Mouse (Mus musculus) lung, postnatal 0 days (tissue): ENCODE measurements around the gene Invs. TPM values are rescaled to one million over a fixed set of nuclear protein-coding genes. Genes with fewer than 3 reads are reported as not detected.

Experiments
- ATAC-seq: fragments of 200-750 bp; cut with Nextera tagmentation; 2 replicates; pipeline ENCODE4 v1.8.0; 2017; ENCODE audit warnings: moderate library complexity
- DNase-seq: peaks from one replicate; pipeline ENCODE4 v3.0.0-alpha.2; 2016; ENCODE audit warnings: low spot score
- H3K27ac ChIP-seq: fragments of 300-500 bp; sonication (generic); 2 replicates; pipeline ENCODE4 v1.5.1; 2014; ENCODE audit warnings: antibody characterized with exemption, mild to moderate bottlenecking, low read length, mixed read lengths
- H3K27me3 ChIP-seq: fragments of 300-500 bp; sonication (generic); replicated peaks from 2 replicates; pipeline ENCODE4 v1.6.1; 2014; ENCODE audit warnings: low read length, mixed read lengths; ENCODE audit not compliant: insufficient read depth
- H3K36me3 ChIP-seq: fragments of 300-500 bp; sonication (generic); 2 replicates; pipeline ENCODE4 v1.6.1; 2014; ENCODE audit warnings: low read length, mixed read lengths; ENCODE audit not compliant: insufficient read depth
- H3K4me1 ChIP-seq: fragments of 300-500 bp; sonication (generic); 2 replicates; pipeline ENCODE4 v1.6.1; 2014; ENCODE audit warnings: antibody characterized with exemption, low read depth, low read length, mixed read lengths; ENCODE audit not compliant: insufficient read depth
- H3K4me2 ChIP-seq: fragments of 300-500 bp; sonication (generic); replicated peaks from 2 replicates; pipeline ENCODE4 v1.6.1; 2014; ENCODE audit warnings: low read depth, mild to moderate bottlenecking, low read length, moderate library complexity, mixed read lengths
- H3K4me3 ChIP-seq: fragments of 300-500 bp; sonication (generic); 2 replicates; pipeline ENCODE4 v1.5.1; 2014; ENCODE audit warnings: low read depth, low read length
- H3K9ac ChIP-seq: fragments of 300-500 bp; sonication (generic); replicated peaks from 2 replicates; pipeline ENCODE4 v1.6.1; 2014; ENCODE audit warnings: low read depth, mild to moderate bottlenecking
- H3K9me3 ChIP-seq: fragments of 300-500 bp; sonication (generic); 2 replicates; pipeline ENCODE4 v1.6.1; 2016; ENCODE audit warnings: low read length, mixed read lengths
- CTCF ChIP-seq: IDR thresholded peaks from 2 replicates; pipeline ENCODE4 v1.5.1; 2016; ENCODE audit warnings: antibody characterized with exemption, mild to moderate bottlenecking
- EP300 ChIP-seq: IDR thresholded peaks from 2 replicates; pipeline ENCODE4 v1.6.1; 2016; ENCODE audit warnings: antibody characterized with exemption, mild to moderate bottlenecking, control low read depth
- WGBS: fragments of 180-500 bp; shearing (Covaris S2); extraction: QIAGEN DNeasy Blood & Tissue Kit; methylation state at CpG from one replicate; pipeline ENCODE4 v1.1.7; 2014; 5-methylcytosine and 5-hydroxymethylcytosine counted together
- polyA plus RNA-seq: library from polyadenylated mRNA; unstranded; fragments of >200 nt; fragmentation: Nextera tagmentation; extraction: Ambion mirVana; gene quantifications from 2 replicates; pipeline ENCODE4 v1.2.1, GENCODE M21; 2015

Invs gene
- polyA plus RNA-seq, 1 experiment from 2014 or later: 4.5 TPM

- DNase-seq (peak; percentile 62), ATAC-seq (peak; percentile 32; the same call in 1 of the 2 replicates)
- no peaks in the 10 kb centered on the region for H3K36me3 ChIP-seq
- H3K4me1 ChIP-seq: no peaks in the 10 kb centered on the region
- TF ChIP-seq CTCF (peak; percentile 68), EP300 (no peak)
- no peaks in the 10 kb centered on the region for H3K9me3 ChIP-seq
- whole genome bisulfite sequencing: 19% methylated on average over 2 of the region's 2 CpGs
- no peaks in the 10 kb centered on the region for H3K27me3 ChIP-seq
- no peak overlapping the region for H3K9ac ChIP-seq
- no peak overlapping the region for H3K27ac ChIP-seq
- H3K4me3 ChIP-seq: no peak overlapping the region
- no peak overlapping the region for H3K4me2 ChIP-seq
Measured at GRCm38 (mm10) chr4:48481287-48481686, 201.7 kb downstream of the Invs start.

Other genes starting within 250 kb of the Invs start
- 0.14 and 0.15 TPM in 2 replicates for gene Nr4a3, start 234.6 kb upstream of the Invs start, polyA plus RNA-seq
- 30.4 and 34.4 TPM in 2 replicates for gene Stx17, start 154.8 kb upstream of the Invs start, polyA plus RNA-seq
- gene Erp44, start 202 bp upstream of the Invs start, polyA plus RNA-seq: 72.4 and 82.9 TPM in 2 replicates
- 17.2 and 19.9 TPM in 2 replicates for gene Tex10, start 193.7 kb downstream of the Invs start, polyA plus RNA-seq